Mouse (Mus musculus) limb, embryonic 13.5 days (tissue): ENCODE results near the gene Plce1. TPM values are rescaled to one million over a fixed set of nuclear protein-coding genes. Genes with fewer than 3 reads are reported as not detected.

Experiments used
- ATAC-seq: fragments of 200-750 bp; cut with Nextera tagmentation; 2 replicates; pipeline ENCODE4 v1.8.0; 2017; ENCODE audit warnings: low read depth, moderate number of reproducible peaks, moderate TSS enrichment; ENCODE audit not compliant: low FRiP score
- H3K27ac ChIP-seq: fragments of 300-500 bp; sonication (generic); 2 replicates; pipeline ENCODE4 v1.5.1; 2015; ENCODE audit warnings: inconsistent platforms, mild to moderate bottlenecking, moderate library complexity
- H3K27me3 ChIP-seq: fragments of 300-500 bp; sonication (generic); 2 replicates; pipeline ENCODE4 v1.6.1; 2015; ENCODE audit warnings: mild to moderate bottlenecking, inconsistent platforms
- H3K36me3 ChIP-seq: fragments of 300-500 bp; sonication (generic); 2 replicates; pipeline ENCODE4 v1.6.1; 2015; ENCODE audit warnings: inconsistent platforms, mild to moderate bottlenecking, moderate library complexity
- H3K4me1 ChIP-seq: fragments of 300-500 bp; sonication (generic); 2 replicates; pipeline ENCODE4 v1.6.1; 2015; ENCODE audit warnings: inconsistent platforms
- H3K4me2 ChIP-seq: fragments of 300-500 bp; sonication (generic); replicated peaks from 2 replicates; pipeline ENCODE4 v1.6.1; 2015; ENCODE audit warnings: inconsistent platforms, mild to moderate bottlenecking, moderate library complexity
- H3K4me3 ChIP-seq: fragments of 300-500 bp; sonication (generic); 2 replicates; pipeline ENCODE4 v1.5.1; 2015; ENCODE audit warnings: moderate library complexity, mild to moderate bottlenecking, inconsistent platforms
- H3K9ac ChIP-seq: fragments of 300-500 bp; sonication (generic); 2 replicates; pipeline ENCODE4 v1.6.1; 2015; ENCODE audit warnings: mild to moderate bottlenecking, inconsistent platforms
- H3K9me3 ChIP-seq: fragments of 300-500 bp; sonication (generic); 2 replicates; pipeline ENCODE4 v1.6.1; 2016; ENCODE audit warnings: inconsistent platforms
- WGBS: fragments of 180-500 bp; shearing (Covaris S2); methylation state at CpG from one replicate; pipeline ENCODE4 v1.1.7; 2015; 5-methylcytosine and 5-hydroxymethylcytosine counted together
- polyA plus RNA-seq: library from polyadenylated mRNA; unstranded; fragments of >200 nt; fragmentation: Nextera tagmentation; extraction: Ambion mirVana; gene quantifications from 2 replicates; pipeline ENCODE4 v1.2.1, GENCODE M21; 2015

The Plce1 gene
- polyA plus RNA-seq, 1 experiment from 2014 or later, result 10.1 TPM

DNA sequence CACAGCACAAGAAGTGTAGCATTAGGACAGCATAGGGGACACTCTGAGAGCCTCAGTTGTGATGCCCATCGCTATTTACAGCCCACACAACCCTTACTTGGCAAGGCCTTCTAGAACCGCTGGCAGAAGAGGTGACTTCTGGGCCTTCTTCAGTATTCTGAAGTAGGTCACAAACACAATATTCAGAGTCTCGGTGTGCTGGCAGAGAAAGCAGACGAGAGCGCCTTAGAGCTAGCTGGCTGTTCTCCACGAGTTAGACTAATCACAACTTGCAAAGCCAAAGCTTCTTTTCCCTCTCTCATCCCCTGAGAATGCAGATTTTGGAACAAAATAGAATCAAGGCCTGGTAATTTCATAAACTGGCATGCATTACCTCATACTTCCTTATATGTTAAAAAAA lies 317.9 kb downstream of the Plce1 start:
- H3K9me3 ChIP-seq, result no peaks in the 10 kb centered on the region
- 96% methylated on average over 6 of the region's 6 CpGs for WGBS
- ATAC-seq, result no peak
- peaks cover 84% of the 10 kb centered on the region for H3K36me3 ChIP-seq
- H3K27ac ChIP-seq, result no peak overlapping the region
- no peaks in the 10 kb centered on the region for H3K4me1 ChIP-seq
- no peak overlapping the region for H3K4me3 ChIP-seq
- H3K4me2 ChIP-seq, result no peak overlapping the region
- H3K9ac ChIP-seq, result no peak overlapping the region
- H3K27me3 ChIP-seq, result no peaks in the 10 kb centered on the region

DNA sequence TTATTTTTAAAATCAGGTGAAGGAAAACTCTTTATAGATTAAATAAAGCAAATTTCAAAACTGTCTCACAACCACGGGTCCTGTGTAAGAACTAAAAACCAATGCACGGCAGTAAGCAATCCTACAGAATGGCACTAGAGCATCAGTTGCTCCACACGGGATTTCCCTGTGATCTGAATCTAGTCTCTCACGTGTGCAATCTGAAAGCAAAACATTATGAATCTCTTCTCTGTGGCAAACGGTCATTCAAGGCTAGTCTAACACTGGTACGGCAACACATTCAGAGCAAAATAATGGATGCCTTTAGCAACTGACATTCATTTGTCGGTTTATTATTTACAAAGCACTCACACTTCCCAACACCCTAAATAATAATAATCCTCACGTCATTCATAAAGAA lies 337.3 kb downstream of the Plce1 start:
- WGBS, result 41% methylated on average over 8 of the region's 8 CpGs
- H3K27me3 ChIP-seq, result no peaks in the 10 kb centered on the region
- H3K36me3 ChIP-seq, result peaks cover 35% of the 10 kb centered on the region
- H3K27ac ChIP-seq, result no peak overlapping the region
- H3K4me1 ChIP-seq, result peaks cover 12% of the 10 kb centered on the region
- peak overlapping the region; percentile 89 for H3K4me2 ChIP-seq
- peak overlapping the region; percentile 80 for H3K4me3 ChIP-seq
- ATAC-seq, result no peak
- H3K9me3 ChIP-seq, result no peaks in the 10 kb centered on the region
- peak overlapping the region; percentile 86 for H3K9ac ChIP-seq

DNA sequence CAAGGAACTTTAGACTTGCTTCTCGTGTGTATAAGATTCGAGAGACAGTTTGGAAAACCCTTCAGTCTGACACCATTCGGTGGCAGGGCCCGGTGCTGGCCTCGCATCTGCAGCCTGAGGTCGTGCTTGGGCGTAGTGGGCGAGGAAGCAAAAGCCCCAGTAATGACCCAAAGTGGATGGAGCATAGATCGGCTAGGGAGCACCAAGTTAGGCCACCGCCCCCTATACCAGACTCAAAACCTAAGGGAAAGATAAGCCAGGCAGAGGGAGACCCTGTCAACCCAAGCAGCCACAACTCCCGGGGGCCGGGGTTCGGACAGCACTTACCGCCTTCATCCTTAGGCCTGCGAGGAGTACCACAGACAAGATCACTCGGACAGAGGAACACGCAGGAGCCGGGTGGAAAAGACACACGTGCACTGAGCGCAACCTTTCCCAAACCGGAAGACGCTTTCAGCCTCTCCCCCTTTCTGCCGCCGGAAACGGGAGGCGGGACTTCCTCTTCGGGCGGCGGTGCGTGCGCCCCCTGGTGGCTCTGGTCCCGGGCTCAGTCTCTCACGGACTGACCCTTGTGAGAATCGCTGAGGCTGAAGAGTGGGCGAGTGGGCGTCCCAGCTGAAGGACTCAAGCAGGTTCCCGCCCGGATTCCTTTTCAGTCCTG lies 338.0 kb downstream of the Plce1 start, which contains the start of gene Noc3l:
Gene Noc3l, minus strand, starts transcription at position 472 of the 661 bp plus-strand sequence.
- Histone ChIP-seq H3K9ac (peak within 1 kb of the TSS; percentile 86), H3K27me3 (no peaks in the 10 kb centered on the region), H3K36me3 (peaks cover 28% of the 10 kb centered on the region), H3K4me3 (peak within 1 kb of the TSS; percentile 80), H3K27ac (peak within 1 kb of the TSS; percentile 17; the same call in 1 of the 2 replicates), H3K9me3 (no peaks in the 10 kb centered on the region), H3K4me1 (peaks cover 12% of the 10 kb centered on the region), H3K4me2 (peak within 1 kb of the TSS; percentile 89)
- whole genome bisulfite sequencing, result under 1% methylated on average over 38 of the region's 38 CpGs
- ATAC-seq, result peak; percentile 96

DNA sequence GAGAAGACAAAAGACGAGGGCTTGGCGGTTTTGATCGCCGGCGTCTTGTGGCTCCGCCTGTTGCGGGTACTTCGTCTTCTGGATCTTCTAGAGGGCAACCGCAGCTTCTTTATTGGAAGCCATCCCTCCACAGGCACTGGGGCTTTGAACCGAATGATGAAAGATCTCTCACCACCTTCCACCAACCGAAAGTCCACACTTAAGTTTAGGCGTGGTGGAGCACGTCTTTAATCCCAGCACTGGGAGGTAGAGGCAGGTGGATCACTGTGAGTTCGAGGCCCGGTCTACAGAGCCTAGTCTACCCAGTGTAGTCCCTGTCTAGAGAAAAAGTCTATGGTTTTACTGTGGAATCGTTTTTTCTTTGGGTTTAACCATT lies 338.5 kb downstream of the Plce1 start:
- Histone ChIP-seq H3K27me3 (no peaks in the 10 kb centered on the region), H3K4me3 (peak overlapping the region; percentile 80), H3K36me3 (peaks cover 23% of the 10 kb centered on the region), H3K9me3 (no peaks in the 10 kb centered on the region), H3K27ac (peak overlapping the region; percentile 17; the same call in 1 of the 2 replicates), H3K4me1 (peaks cover 12% of the 10 kb centered on the region), H3K9ac (peak overlapping the region; percentile 86), H3K4me2 (peak overlapping the region; percentile 89)
- WGBS, result 13% methylated on average over 16 of the region's 16 CpGs
- ATAC-seq, result peak; percentile 62

DNA sequence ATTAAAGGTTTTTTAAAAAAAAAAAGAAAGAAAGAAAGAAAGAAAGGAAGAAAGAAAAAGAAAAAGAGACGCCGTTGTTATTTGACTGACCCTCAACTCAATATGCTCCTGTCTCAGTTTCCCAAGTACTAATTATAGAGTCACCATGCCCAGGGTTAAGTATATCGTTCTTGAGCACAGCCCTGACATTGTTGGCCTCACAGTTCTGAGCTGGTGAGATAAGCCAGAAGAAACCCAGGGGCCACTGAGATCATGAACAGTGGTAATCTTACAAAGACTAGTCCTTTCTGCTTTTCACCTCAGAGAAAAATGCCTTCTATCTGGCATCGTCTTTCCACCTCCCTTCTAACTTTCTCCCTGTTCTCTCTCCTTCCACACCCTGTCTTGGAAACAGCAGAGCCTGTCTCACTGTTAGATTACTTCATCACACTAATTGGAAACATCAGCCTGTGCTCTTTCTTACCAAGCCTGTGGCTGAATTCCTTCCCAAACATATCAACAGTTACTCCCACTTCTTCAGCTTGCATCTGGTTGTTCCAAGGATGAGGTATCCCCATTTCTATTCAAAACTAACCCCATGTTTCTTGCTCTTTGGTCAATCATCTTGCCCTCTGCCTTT lies 339.4 kb downstream of the Plce1 start:
- WGBS, result 73% methylated on average over 4 of the region's 4 CpGs
- no peak overlapping the region for H3K9ac ChIP-seq
- peaks cover 14% of the 10 kb centered on the region for H3K36me3 ChIP-seq
- no peak for ATAC-seq
- no peaks in the 10 kb centered on the region for H3K9me3 ChIP-seq
- no peak overlapping the region for H3K4me2 ChIP-seq
- H3K27ac ChIP-seq, result no peak overlapping the region
- no peak overlapping the region for H3K4me3 ChIP-seq
- peaks cover 12% of the 10 kb centered on the region for H3K4me1 ChIP-seq
- no peaks in the 10 kb centered on the region for H3K27me3 ChIP-seq

DNA sequence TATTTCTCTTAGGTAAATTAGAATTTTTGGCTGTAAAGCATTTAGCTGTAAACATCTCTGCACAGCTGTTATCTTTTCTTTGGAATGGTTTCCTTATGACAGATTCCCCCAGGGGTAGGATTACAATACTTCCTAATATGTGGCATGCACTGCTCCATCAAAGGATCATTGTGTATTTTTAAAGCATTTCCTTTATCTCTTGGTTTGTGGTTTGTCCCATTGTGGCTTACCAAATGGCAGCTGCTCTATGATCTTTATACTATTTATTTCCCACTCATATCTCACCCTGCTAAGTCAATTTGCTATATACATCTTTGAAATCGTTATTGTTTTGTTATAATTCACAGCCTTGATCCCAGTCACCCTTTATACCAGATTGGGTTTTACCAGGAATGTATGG lies 352.3 kb downstream of the Plce1 start:
- no peaks in the 10 kb centered on the region for H3K9me3 ChIP-seq
- H3K4me2 ChIP-seq, result no peak overlapping the region
- 44% methylated on average over 1 of the region's 1 CpGs for WGBS
- H3K4me1 ChIP-seq, result peaks cover 3% of the 10 kb centered on the region; the same call in 1 of the 2 replicates
- no peaks in the 10 kb centered on the region for H3K36me3 ChIP-seq
- no peak overlapping the region for H3K9ac ChIP-seq
- no peak overlapping the region for H3K27ac ChIP-seq
- no peaks in the 10 kb centered on the region for H3K27me3 ChIP-seq
- H3K4me3 ChIP-seq, result no peak overlapping the region
- no peak for ATAC-seq

Other genes with a start within 250 kb of the Plce1 start
- gene Lgi1, start 216.6 kb upstream of the Plce1 start, polyA plus RNA-seq, result 1.8 and 1.9 TPM in 2 replicates
- 2.7 and 3.7 TPM in 2 replicates for gene Slc35g1, start 85.1 kb upstream of the Plce1 start, polyA plus RNA-seq